Mouse (Mus musculus): Measurements from ENCODE around the gene Gm9945. TPM values are rescaled to one million over a fixed set of nuclear protein-coding genes. Genes with fewer than 3 reads are reported as not detected.
A peak's percentile ranks its signal among the peaks of the same experiment; 100 is the strongest.

The Gm9945 gene
- total RNA-seq, 2 experiments from 2014 or later, result 2.3 to 6.7 TPM

- peak; percentile 67 for ATAC-seq (replicated peaks; ENCODE audit: low FRiP score, poor library complexity, severe bottlenecking)
Measured at GRCm38 (mm10) chr11:53520122-53520978, 40.4 kb downstream of the Gm9945 start.

- ATAC-seq (replicated peaks; ENCODE audit: low FRiP score, poor library complexity, severe bottlenecking), result peak; percentile 9
Measured at GRCm38 (mm10) chr11:53521120-53521820, 41.3 kb downstream of the Gm9945 start.

- ATAC-seq (replicated peaks; ENCODE audit: low FRiP score, poor library complexity, severe bottlenecking), result no peak; the same call in 1 of the 2 replicates
Measured at GRCm38 (mm10) chr11:53521821-53522131, 41.8 kb downstream of the Gm9945 start.

GRCm38 (mm10) chr11:53522362-53522761, 42.4 kb downstream of the Gm9945 start:
- ATAC-seq (replicated peaks; ENCODE audit: low FRiP score, poor library complexity, severe bottlenecking), result no peak

- ATAC-seq (replicated peaks; ENCODE audit: low FRiP score, poor library complexity, severe bottlenecking), result no peak
Measured at GRCm38 (mm10) chr11:53522930-53523329, 43.0 kb downstream of the Gm9945 start.

- ATAC-seq (replicated peaks; ENCODE audit: low FRiP score, poor library complexity, severe bottlenecking), result no peak
Measured at GRCm38 (mm10) chr11:53523545-53524405, 43.8 kb downstream of the Gm9945 start.

- ATAC-seq (replicated peaks; ENCODE audit: low FRiP score, poor library complexity, severe bottlenecking), result no peak
Measured at GRCm38 (mm10) chr11:53524905-53525304, 44.9 kb downstream of the Gm9945 start.

- no peak for ATAC-seq (replicated peaks; ENCODE audit: low FRiP score, poor library complexity, severe bottlenecking)
Measured at GRCm38 (mm10) chr11:53525461-53525860, 45.5 kb downstream of the Gm9945 start.

- ATAC-seq (replicated peaks; ENCODE audit: low FRiP score, poor library complexity, severe bottlenecking), result 0 out of 2 replicates have a peak, but pooled peaks have one; percentile 14
Measured at GRCm38 (mm10) chr11:53528397-53529252, 48.7 kb downstream of the Gm9945 start.

GRCm38 (mm10) chr11:53529253-53529557, 49.2 kb downstream of the Gm9945 start:
- ATAC-seq (replicated peaks; ENCODE audit: low FRiP score, poor library complexity, severe bottlenecking), result no peak

- ATAC-seq (replicated peaks; ENCODE audit: low FRiP score, poor library complexity, severe bottlenecking), result no peak
Measured at GRCm38 (mm10) chr11:53530001-53530400, 50.0 kb downstream of the Gm9945 start.

Other genes starting within 250 kb of the Gm9945 start
- 40.9 and 48.5 TPM in 2 replicates for gene Hspa4, start 179.7 kb upstream of the Gm9945 start, total RNA-seq (2015; ENCODE audit: low replicate concordance)
- gene Hspa4, start 179.7 kb upstream of the Gm9945 start, total RNA-seq (2017; ENCODE audit: low replicate concordance), result 93.7 and 111 TPM in 2 replicates
- gene Zcchc10, start 155.5 kb upstream of the Gm9945 start, total RNA-seq (2015; ENCODE audit: low replicate concordance), result 7.9 and 13.6 TPM in 2 replicates
- gene Zcchc10, start 155.5 kb upstream of the Gm9945 start, total RNA-seq (2017; ENCODE audit: low replicate concordance), result 0.94 and 2.0 TPM in 2 replicates
- gene Aff4, start 129.3 kb upstream of the Gm9945 start, total RNA-seq (2015; ENCODE audit: low replicate concordance), result 32.2 and 50.3 TPM in 2 replicates
- 12.0 and 25.4 TPM in 2 replicates for gene Aff4, start 129.3 kb upstream of the Gm9945 start, total RNA-seq (2017; ENCODE audit: low replicate concordance)
- gene Leap2, start 57.0 kb upstream of the Gm9945 start, total RNA-seq (2015; ENCODE audit: low replicate concordance), result not detected in 2 replicates
- not detected in 2 replicates for gene Leap2, start 57.0 kb upstream of the Gm9945 start, total RNA-seq (2017; ENCODE audit: low replicate concordance)
- gene Uqcrq, start 49.3 kb upstream of the Gm9945 start, total RNA-seq (2015; ENCODE audit: low replicate concordance), result 24.5 and 74.4 TPM in 2 replicates
- gene Uqcrq, start 49.3 kb upstream of the Gm9945 start, total RNA-seq (2017; ENCODE audit: low replicate concordance), result 7.6 and 16.6 TPM in 2 replicates
- not detected in 2 replicates for gene Gdf9, start 49.1 kb upstream of the Gm9945 start, total RNA-seq (2015; ENCODE audit: low replicate concordance)
- gene Gdf9, start 49.1 kb upstream of the Gm9945 start, total RNA-seq (2017; ENCODE audit: low replicate concordance), result not detected in 2 replicates
- not detected in 2 replicates for gene Gm10447, start 23.1 kb upstream of the Gm9945 start, total RNA-seq (2015; ENCODE audit: low replicate concordance)
- gene Gm10447, start 23.1 kb upstream of the Gm9945 start, total RNA-seq (2017; ENCODE audit: low replicate concordance), result not detected in 2 replicates
- gene Shroom1, start 23.0 kb upstream of the Gm9945 start, total RNA-seq (2015; ENCODE audit: low replicate concordance), result not detected in 2 replicates
- gene Shroom1, start 23.0 kb upstream of the Gm9945 start, total RNA-seq (2017; ENCODE audit: low replicate concordance), result not detected in 2 replicates
- gene Gm9837, start 9.7 kb upstream of the Gm9945 start, total RNA-seq (2015; ENCODE audit: low replicate concordance), result not detected in 2 replicates
- gene Gm9837, start 9.7 kb upstream of the Gm9945 start, total RNA-seq (2017; ENCODE audit: low replicate concordance), result not detected in 2 replicates
- gene Sowaha, start 108 bp downstream of the Gm9945 start, total RNA-seq (2015; ENCODE audit: low replicate concordance), result 178 and 210 TPM in 2 replicates
- gene Sowaha, start 108 bp downstream of the Gm9945 start, total RNA-seq (2017; ENCODE audit: low replicate concordance), result 298 and 357 TPM in 2 replicates
- 28.1 and 29.9 TPM in 2 replicates for gene Sept8, start 39.1 kb downstream of the Gm9945 start, total RNA-seq (2015; ENCODE audit: low replicate concordance)
- gene Sept8, start 39.1 kb downstream of the Gm9945 start, total RNA-seq (2017; ENCODE audit: low replicate concordance), result 31.2 and 60.5 TPM in 2 replicates
- 1.3 and 4.4 TPM in 2 replicates for gene Kif3a, start 87.2 kb downstream of the Gm9945 start, total RNA-seq (2015; ENCODE audit: low replicate concordance)
- 2.8 and 5.2 TPM in 2 replicates for gene Kif3a, start 87.2 kb downstream of the Gm9945 start, total RNA-seq (2017; ENCODE audit: low replicate concordance)
- not detected in 2 replicates for gene Il4, start 138.5 kb downstream of the Gm9945 start, total RNA-seq (2015; ENCODE audit: low replicate concordance)
- gene Il4, start 138.5 kb downstream of the Gm9945 start, total RNA-seq (2017; ENCODE audit: low replicate concordance), result 1.1 TPM in 1 of 2 replicates, not detected in the other
- gene Il13, start 154.5 kb downstream of the Gm9945 start, total RNA-seq (2015; ENCODE audit: low replicate concordance), result not detected in 2 replicates
- gene Il13, start 154.5 kb downstream of the Gm9945 start, total RNA-seq (2017; ENCODE audit: low replicate concordance), result not detected in 2 replicates
- gene Rad50, start 227.2 kb downstream of the Gm9945 start, total RNA-seq (2015; ENCODE audit: low replicate concordance), result 12.5 and 14.2 TPM in 2 replicates
- 12.3 and 22.3 TPM in 2 replicates for gene Rad50, start 227.2 kb downstream of the Gm9945 start, total RNA-seq (2017; ENCODE audit: low replicate concordance)
- gene Il5, start 240.6 kb downstream of the Gm9945 start, total RNA-seq (2015; ENCODE audit: low replicate concordance), result not detected in 2 replicates
- not detected in 2 replicates for gene Il5, start 240.6 kb downstream of the Gm9945 start, total RNA-seq (2017; ENCODE audit: low replicate concordance)

All from erythroblast, adult 5-6 weeks (primary cell).